Mouse (Mus musculus) fibroblast of lung, adult 2 months (primary cell): ENCODE measurements at regions not wholly inside any gene's neighbourhood (a gene's known extent, or its start where the extent isn't known, plus 50 kb on each side); places are given as distances from the start of the nearest gene placed in this dataset.

Experiments
- DNase-seq: peaks from one replicate; pipeline ENCODE4 v3.0.0-alpha.2; 2011; ENCODE audit warnings: low read depth

GRCm38 (mm10) chr17:66259697-66260096, 136.4 kb downstream of the Ddx11 start:
- no peak for DNase-seq

- DNase-seq, result no peak
Measured at GRCm38 (mm10) chr17:66262681-66263240, 139.4 kb downstream of the Ddx11 start.

GRCm38 (mm10) chr17:66263405-66263804, 140.1 kb downstream of the Ddx11 start:
- DNase-seq, result no peak

- no peak for DNase-seq
Measured at GRCm38 (mm10) chr17:66266803-66267202, 143.5 kb downstream of the Ddx11 start.

GRCm38 (mm10) chr17:66267831-66268230, 144.5 kb downstream of the Ddx11 start:
- DNase-seq, result no peak

DNA sequence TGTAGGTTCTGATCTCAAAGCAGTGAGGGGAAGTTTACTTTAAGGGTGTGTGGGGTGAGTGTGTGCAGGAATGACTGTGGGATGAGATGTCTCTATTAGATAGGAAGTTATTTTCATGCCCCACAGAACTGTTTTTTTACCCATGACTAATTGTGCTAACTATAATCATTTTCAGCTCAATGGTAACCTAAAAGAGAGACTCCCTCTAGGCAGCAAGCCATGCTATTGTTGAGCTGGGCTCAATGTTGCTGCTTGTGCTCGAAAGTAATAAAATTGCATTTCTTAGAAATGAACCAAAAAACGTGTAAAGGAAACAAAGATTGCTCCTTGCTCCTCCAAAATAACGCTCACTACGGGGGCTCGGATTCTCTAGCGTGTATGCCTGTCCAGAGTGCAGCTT, 146.2 kb downstream of the Ddx11 start:
- no peak for DNase-seq

- no peak for DNase-seq
Measured at GRCm38 (mm10) chr17:66271906-66272305, 148.6 kb downstream of the Ddx11 start.

- no peak for DNase-seq
Measured at GRCm38 (mm10) chr17:66276778-66277177, 153.5 kb downstream of the Ddx11 start.

- DNase-seq, result no peak
Measured at GRCm38 (mm10) chr17:66278037-66278436, 154.7 kb downstream of the Ddx11 start.

GRCm38 (mm10) chr17:66285295-66285694, 162.0 kb downstream of the Ddx11 start:
- no peak for DNase-seq
